Mouse (Mus musculus): ENCODE data around the gene Polr2l. TPM values are rescaled to one million over a fixed set of nuclear protein-coding genes. Genes with fewer than 3 reads are reported as not detected.

Polr2l gene
- total RNA-seq, 2 experiments from 2014 or later, result 24.0 to 27.6 TPM

DNA sequence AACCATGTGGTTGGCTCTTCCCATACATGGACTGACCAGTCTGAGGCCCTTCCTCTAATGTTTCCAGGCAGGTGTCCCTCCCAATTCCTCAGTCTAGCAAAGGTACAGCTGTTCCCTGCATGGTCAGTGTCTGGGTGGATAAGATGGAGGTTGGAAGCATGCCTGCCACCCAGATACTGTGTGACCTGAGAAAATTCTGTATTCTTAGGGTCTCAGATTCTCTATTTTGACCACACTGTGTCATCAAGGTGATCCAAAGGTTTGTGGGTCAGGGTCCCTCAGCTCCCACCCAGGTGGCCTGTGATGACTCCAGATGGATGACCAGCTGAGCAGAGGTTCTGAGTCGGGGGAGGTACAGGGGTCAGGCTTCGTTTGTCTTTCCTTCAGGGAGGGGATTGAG, 10.3 kb upstream of the Polr2l start:
- ATAC-seq (ENCODE audit: poor library complexity, severe bottlenecking), result no peak

DNA sequence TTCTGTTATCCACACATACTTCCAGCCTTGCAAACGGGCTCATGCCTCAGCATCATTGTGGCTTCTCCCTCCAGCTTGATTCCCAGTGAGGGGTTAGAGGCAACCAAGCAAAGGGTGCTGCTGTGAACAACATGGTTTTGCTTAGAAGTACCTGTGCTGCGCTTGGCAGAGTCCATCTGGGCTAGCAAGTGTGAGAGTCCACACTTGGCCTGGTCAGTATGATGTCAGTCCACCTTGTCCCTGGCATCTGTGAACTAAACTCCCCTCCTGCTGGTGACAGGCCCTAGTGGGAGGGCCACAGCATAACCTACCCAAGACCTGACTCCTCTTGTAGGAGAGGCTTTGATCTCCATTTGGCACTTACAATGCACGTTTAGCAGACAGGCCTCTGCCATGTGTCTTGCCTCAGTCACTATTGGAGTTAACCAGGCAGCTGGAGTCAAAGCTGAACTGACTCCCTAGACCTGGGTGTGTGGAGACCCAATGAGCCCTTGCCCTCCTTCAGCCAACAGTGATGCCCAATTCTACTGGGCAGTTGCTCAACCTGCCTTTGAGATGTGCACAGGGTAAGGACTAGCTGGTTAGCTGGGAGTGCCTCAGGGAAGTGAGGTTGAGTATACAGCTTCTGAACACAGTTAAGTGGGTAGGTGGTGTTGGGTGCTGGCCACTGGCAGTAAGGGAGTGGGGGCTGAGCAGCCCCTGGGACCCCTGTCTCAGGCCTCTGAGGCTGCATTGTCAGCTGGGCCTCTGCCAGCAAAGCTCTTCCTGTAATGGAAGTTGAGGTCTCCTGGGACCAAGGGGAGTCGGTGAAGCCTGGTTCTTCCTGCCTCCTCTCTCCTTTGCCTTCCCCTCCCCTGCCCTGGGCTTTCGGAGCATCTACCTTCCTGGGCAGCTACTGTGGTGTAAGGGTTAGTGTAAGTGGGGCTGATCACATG, 9.5 kb upstream of the Polr2l start:
- no peak for ATAC-seq (ENCODE audit: poor library complexity, severe bottlenecking)

DNA sequence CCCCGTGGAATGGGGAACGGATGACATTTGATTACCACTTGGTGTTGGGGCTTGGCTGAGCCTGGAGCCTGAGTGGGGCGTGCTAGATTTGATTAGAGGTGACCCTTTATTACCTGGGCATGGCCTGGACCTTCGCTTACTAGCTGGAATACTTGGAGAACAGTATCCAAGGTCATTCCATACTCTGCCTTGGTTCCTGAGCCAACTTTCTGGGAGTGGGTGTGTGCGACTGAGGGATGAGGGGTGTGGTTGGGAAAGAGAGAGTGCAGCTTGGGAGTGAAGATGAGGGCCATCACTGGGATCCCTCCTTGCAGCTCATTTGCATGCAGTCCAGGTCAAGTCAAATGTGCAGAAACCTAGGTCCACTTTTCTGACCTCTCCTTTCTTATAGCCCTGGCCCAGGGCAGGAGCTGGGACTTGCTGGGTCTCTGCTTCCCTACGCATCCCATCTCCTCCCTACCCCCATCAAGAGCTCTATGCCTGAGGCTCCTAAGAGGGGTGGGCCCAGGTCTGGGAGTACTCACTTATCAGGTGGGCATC, 8.3 kb upstream of the Polr2l start:
- ATAC-seq (ENCODE audit: poor library complexity, severe bottlenecking), result no peak

DNA sequence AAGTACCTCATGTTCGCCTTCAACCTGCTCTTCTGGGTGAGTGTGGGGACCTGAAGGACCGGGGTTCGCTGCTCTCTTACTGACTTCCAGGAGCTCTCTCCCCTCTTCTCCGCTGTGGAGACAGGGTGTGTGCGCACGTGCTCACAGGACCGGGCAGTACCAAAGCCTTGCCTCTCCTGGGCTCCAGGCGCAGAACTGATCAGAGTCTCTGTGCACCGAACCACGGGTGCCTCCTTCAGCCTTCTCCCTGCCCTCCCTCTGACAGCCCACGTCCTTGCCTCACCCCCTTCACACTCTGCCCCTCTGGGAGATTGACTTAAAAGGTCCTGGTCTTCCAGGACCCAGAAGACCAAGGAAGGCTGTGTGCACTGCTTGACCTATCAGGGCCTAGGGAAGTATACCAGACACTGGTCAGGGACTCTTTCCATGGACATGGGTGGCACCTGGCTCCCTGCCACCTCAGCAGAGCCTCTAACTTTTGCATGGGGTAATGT, 7.6 kb upstream of the Polr2l start:
- ATAC-seq (ENCODE audit: poor library complexity, severe bottlenecking), result no peak

DNA sequence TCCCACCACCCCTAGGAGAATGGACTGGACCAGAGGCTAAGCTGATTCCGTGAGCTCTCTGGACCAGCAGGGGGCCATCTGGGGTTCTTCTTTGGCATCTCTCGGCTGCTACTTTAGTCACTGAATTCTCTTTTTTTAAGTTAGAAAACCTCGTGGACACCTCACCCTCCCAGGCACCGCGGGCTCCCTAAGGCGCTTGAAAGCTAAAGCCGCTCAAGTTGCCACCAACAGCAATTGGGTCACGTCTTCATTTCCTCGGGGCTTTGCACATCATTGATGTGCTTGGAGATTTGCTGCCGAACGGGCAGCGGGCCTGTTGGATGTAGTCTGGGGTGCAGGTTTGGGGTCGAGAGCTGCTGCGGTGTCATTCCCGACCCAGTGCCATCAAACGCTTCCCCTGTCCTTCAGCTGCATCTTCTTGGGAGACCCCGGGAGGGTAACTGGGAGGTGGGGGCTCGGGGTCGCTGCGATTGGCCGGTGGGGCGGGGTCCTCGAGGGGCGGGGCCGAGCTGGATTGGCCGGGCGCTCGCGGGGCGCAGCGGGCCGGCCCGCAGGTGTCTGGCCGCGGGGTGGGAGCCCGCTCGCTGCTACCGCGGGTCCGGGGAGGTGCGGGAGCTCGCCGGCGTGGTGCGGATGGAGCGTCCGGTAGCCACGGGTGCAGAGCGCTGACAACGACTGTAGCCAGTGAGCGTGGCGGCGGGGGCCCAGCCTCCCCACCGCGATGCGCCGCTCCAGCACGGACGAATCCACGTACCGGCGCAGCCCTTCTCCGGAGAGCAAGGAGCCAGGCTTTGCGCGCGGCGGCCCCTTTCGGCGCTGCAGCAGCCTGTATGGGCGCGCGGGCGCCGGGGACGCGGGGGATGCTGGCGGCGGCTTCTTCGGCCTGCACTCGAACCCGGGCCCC, 6.8 kb upstream of the Polr2l start:
- ATAC-seq (ENCODE audit: poor library complexity, severe bottlenecking), result peak; percentile 37

DNA sequence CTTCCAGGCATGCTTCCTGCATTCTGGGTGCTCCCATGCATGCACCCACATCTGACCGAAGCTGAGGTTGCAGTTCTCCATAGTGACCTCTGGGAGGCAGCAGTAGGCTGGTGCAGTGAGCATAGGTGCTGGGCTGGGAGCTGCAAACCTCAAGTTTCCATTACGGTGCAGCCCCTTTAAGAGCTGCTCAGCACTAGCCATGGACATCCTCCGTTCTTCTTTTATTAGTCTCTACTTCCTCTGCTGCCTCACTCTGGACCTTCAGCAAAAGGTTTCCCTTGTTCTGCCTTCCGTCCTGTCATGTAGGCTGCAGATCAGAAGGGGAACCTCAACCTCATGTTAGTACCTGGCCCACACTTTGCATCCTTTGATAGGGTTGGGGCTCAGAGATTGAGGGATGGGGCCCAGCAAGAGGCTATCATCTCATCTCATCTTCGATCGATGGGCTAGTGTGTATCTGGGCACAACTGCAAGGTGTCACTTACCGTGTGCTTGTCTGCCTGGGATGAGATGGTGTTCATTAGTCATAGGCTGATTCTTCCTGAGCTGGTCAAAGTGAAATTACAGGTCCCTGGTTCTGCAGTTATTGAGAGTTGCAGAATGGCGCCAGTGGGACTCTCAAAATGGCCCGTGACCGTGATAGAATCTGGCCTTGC, 6.0 kb upstream of the Polr2l start:
- peak; percentile 84 for ATAC-seq (ENCODE audit: poor library complexity, severe bottlenecking)

DNA sequence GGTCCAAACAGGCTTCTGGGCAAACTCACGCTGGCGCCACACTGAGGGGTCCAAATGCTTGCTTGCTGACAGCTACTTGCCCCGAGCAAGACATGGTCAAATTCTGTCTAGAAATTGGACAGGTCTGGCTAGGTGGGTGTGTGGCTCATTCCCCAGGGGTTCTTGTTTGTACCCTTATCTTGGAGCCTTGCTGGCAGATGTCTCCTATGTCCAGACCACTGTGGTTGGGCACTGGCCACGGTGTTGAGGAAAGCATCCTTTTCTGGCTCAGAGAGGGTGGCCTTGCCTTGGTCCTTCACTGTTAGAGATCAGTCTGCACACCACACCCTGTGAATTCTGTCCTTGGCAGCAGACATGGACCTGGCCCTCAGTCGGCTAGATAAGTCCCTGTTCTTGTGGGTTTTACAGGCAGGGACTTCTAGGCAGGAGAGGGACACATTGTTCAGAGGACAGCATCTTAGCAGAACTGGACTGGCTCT, 3.4 kb upstream of the Polr2l start:
- ATAC-seq (ENCODE audit: poor library complexity, severe bottlenecking), result no peak

DNA sequence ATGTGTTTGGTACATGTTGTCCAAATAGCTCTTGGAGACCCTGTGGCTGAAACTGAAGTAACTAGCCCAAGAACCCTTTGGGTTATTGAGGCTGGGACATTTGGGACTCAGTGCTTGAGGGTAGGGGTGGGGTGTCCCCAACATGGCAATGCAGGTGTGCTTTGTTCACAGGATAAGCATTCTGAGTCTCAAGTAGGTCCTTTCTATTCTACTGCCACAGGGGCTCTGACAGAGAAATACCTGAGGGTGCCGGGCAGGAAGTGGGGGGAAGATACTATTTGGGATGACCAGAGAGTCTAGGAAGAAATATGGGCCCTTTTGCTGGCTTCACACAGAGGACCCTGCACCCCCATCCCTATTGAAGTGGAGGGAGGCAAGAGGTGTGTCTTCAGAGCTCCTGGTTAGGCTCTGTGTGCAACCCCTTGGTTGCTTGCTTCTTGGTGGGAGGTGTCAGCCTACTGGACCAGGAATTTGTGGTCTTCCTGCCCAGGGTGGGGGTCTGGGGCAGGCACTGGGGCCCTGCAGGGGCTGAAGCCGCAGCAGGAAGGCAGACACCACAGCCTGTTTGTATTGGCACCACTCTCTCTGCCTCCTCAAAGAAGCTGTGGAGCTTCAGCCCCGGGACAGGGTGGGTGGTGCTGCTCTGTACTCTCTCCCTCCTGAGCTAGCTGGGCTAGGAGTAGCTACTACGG, 2.8 kb upstream of the Polr2l start:
- no peak for ATAC-seq (ENCODE audit: poor library complexity, severe bottlenecking)

DNA sequence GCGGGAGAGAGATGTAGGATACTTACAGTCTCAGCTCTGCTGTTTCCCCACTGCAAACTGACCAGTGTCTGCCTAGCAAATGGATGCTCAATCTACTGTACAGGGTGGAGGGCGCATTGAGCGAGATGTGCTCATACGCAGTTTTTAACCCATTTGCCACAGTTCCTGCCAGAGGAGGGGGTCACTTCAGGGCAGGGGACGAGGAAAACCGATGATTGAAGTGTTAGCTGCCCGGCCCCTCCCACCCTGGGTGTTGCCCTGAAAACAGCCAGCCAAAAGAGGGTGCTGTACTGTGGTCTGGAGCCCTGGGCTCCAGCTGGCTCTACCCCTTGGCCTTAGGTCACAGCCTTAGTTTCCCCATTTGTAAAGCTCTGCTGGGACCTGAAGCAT, 2.0 kb upstream of the Polr2l start:
- ATAC-seq (ENCODE audit: poor library complexity, severe bottlenecking), result no peak

DNA sequence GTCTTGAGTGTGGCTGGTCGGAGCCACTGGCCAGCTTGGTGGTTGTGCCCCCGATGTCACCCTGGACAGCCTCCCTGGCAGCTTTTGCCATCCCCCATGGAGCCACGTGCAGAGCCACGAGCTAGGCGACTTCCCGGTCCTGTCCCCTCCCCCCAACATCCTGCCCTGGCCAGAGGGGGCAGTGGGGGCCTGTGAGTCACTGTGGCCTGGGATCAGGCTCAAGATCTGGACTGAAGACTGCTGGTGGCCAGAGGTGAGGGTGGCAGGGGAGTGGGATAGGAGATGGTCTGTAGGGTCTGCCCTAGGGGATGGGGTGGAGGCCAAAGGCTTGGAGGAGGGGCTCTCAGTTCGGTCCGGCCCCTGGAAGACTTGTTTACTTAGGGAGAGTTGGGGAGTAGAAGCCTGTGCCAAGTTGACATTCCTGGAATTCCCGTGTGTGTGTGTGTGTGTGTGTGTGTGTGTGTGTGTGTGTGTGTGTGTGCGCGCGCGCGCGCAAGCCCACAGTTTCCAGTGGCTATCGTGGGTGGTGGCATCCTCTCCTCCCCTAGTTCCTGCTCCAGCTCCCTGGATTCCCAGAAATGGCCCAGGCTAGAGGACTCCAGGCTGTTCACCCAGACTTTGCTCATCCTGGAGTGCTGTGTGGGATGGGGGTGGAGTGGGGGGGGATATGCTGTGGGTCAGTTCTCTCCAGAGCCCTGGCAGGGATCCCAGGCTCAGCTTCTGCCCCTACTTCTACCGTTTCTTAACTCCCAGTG, 1.5 kb upstream of the Polr2l start:
- ATAC-seq (ENCODE audit: poor library complexity, severe bottlenecking), result peak; percentile 34

DNA sequence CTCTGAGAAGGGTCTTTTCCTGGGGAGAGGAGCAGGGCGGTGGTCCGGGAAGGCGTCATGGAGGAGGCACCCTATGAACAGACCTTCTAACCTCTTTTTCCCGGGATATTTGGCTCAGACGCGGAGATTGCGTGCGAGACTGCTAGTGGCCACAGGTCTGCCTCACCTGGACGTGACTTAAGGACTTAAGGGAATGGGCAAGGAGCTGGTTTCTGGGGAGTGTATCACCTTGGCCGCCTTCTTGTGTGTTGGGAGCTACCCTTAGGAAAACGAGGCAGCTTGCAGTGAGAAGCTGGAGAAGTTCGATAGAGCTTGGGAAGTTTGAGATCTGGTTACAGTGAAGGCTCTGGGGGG, 850 bp upstream of the Polr2l start:
- no peak for ATAC-seq (ENCODE audit: poor library complexity, severe bottlenecking)

DNA sequence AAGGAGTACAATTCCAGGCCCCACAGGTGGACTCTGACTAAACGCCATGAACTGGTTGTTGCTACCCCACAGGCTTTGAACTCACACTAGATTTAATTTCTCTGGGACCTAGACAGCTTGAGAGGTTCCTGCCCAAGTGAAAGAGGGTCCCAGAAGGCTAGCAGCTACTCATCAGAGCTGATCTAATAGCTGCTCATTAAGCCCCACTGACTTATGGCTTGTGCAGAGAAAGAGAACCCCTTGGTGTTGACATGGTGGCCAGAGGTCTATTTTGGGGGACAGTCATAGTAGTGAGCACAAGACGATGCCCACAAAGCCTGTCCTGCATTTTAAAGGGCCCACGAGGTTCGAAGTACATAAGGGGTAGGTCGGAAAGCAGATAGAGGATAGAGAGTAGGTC, 772 bp downstream of the Polr2l start:
- ATAC-seq (ENCODE audit: poor library complexity, severe bottlenecking), result no peak

DNA sequence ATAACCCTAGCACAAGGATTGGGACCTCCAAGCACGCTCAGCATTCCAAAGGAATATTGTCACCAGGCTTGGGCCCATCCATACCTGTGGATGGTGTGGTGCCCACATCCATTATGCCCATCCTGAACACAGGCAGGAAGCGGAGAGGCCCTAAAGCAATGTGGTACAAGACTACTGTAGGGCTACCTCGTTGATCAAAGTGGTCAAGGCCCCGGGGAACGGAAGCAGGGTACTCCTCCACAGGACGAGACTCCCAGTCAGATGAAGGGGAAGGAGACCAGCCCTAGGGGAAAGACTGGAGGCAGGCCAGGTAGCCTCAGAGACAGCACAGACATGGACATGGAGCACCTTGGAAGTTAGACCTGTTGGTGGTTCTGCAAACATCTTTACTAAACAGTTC, 2.2 kb downstream of the Polr2l start:
- no peak for ATAC-seq (ENCODE audit: poor library complexity, severe bottlenecking)

DNA sequence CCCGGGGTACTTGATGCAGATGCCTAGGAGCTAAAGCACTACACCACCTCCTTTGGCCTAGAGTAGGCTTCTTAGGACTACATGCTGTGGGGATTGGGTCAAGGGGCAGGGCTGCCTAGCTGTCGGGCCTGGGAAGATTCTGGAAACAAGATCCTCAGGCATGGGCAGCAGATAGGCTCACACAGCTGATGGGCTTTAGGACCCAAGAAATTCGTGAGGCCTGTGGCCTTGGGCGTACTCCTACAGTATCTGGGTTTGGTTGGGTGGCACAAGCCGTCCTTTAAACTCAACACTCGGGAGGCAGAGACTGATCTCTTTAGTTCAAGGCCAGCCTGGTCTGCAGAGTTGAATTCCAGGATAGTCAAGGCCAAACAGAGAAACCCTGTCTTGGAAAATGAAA, 2.7 kb downstream of the Polr2l start:
- ATAC-seq (ENCODE audit: poor library complexity, severe bottlenecking), result no peak

DNA sequence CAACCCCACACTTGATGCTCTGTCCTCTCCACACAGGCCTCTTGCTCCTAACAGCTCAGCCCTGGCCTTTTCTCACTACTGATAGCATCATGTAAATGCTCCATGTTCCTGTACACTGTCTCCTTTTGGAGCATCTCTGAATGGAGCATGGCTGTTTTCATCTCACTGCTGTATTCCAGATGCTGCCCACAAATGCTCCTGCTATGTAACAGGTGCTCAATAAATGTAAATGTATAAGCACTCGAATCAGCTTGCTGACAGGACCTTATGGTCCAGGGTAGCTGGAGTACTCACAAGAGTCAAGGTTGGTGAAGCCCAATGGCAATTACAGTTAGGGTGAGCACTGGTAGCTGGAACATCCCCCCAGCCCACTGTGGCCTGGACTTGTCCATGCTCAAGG, 3.7 kb downstream of the Polr2l start:
- no peak for ATAC-seq (ENCODE audit: poor library complexity, severe bottlenecking)

DNA sequence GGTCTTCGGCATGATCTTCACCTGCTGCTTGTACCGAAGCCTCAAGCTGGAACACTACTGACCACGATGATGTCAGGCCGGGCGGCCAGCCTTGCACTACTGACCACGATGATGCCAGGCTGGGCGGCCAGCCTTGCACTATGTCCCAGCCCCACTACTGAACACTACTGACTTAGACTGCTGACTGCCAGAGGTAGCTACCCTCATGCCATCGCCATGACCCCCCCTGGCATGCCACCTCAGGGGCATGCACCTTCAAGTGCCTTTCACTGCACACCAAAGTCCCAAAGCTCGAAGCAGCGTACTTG, 4.3 kb downstream of the Polr2l start:
- ATAC-seq (ENCODE audit: poor library complexity, severe bottlenecking), result no peak

DNA sequence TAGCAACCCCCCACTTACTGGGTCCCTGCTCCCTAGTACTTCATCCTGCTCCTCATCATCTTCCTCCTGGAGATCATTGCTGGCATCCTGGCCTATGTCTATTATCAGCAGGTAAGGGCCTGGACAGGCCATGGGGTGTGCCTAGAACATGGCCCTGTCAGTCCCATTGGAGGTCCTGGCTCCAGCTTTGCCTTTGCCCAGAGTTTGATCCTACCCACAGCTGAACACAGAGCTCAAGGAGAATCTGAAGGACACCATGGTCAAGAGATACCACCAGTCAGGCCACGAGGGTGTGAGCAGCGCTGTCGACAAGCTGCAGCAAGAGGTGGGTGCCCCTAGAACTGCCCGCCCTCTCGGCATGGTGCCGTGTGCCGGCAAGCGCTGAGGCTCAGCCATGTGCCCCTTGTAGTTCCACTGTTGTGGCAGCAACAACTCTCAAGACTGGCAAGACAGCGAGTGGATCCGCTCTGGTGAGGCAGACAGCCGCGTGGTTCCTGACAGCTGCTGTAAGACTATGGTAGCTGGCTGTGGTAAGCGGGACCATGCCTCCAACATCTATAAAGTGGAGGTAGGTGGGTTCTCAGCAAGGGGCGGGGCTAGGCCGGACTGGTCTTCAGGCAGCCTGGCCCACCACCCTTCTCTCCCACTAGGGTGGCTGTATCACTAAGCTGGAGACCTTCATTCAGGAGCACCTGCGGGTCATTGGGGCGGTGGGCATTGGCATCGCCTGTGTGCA, 4.9 kb downstream of the Polr2l start:
- ATAC-seq (ENCODE audit: poor library complexity, severe bottlenecking), result no peak

DNA sequence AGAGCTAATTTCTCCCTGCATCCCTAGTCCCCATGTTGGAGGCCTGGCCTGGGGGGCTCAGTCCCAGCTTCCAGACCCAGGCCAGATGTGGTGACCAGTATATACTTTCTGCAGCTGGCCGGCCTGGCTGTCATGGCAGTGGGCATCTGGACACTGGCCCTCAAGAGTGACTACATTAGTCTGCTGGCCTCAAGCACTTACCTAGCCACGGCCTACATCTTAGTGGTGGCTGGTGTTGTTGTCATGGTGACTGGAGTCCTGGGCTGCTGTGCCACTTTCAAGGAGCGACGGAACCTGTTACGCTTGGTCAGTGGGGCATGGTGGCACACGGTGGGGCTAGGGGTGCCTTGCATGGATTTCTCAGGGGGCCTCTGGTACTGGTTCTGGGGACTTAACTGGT, 5.6 kb downstream of the Polr2l start:
- no peak for ATAC-seq (ENCODE audit: poor library complexity, severe bottlenecking)
